Mouse (Mus musculus): Measurements from ENCODE around the gene H1f0. TPM values are rescaled to one million over a fixed set of nuclear protein-coding genes. Genes with fewer than 3 reads are reported as not detected.

H1f0 gene
- polyA plus RNA-seq, 1 experiment from 2014 or later, result 315 TPM

- Histone ChIP-seq H3K9me3 (replicated peaks; ENCODE audit: control insufficient read depth, low read length) (no peaks in the 10 kb centered on the region), H3K4me2 (ENCODE audit: low read depth, low read length) (no peak overlapping the region), H3K36me3 (ENCODE audit: control insufficient read depth, insufficient read depth) (peaks cover 3% of the 10 kb centered on the region; the same call in 1 of the 2 replicates), H3K4me1 (ENCODE audit: control insufficient read depth, insufficient read depth, low read length) (no peaks in the 10 kb centered on the region), H3K27ac (ENCODE audit: low read length) (no peak overlapping the region), H3K27me3 (ENCODE audit: control insufficient read depth, insufficient read depth, low read length) (no peaks in the 10 kb centered on the region), H3K4me3 (ENCODE audit: low read length) (no peak overlapping the region), H3K9ac (ENCODE audit: low read length) (no peak overlapping the region)
- no peak for ATAC-seq (replicated peaks; ENCODE audit: extremely low read depth, insufficient read depth, low FRiP score)
- 53% methylated on average over 10 of the region's 10 CpGs for WGBS
Observed at GRCm38 (mm10) chr15:79011550-79011949, 16.7 kb upstream of the H1f0 start.

- no peak overlapping the region for H3K4me3 ChIP-seq (ENCODE audit: low read length)
- no peaks in the 10 kb centered on the region for H3K27me3 ChIP-seq (ENCODE audit: control insufficient read depth, insufficient read depth, low read length)
- H3K4me1 ChIP-seq (ENCODE audit: control insufficient read depth, insufficient read depth, low read length), result no peaks in the 10 kb centered on the region
- no peaks in the 10 kb centered on the region for H3K9me3 ChIP-seq (replicated peaks; ENCODE audit: control insufficient read depth, low read length)
- ATAC-seq (replicated peaks; ENCODE audit: extremely low read depth, insufficient read depth, low FRiP score), result no peak
- 59% methylated on average over 7 of the region's 7 CpGs for WGBS
- no peak overlapping the region for H3K27ac ChIP-seq (ENCODE audit: low read length)
- no peaks in the 10 kb centered on the region for H3K36me3 ChIP-seq (ENCODE audit: control insufficient read depth, insufficient read depth)
- no peak overlapping the region for H3K9ac ChIP-seq (ENCODE audit: low read length)
- no peak overlapping the region for H3K4me2 ChIP-seq (ENCODE audit: low read depth, low read length)
Observed at GRCm38 (mm10) chr15:79013382-79013781, 14.9 kb upstream of the H1f0 start.

GRCm38 (mm10) chr15:79018191-79018590, 10.1 kb upstream of the H1f0 start:
- H3K4me3 ChIP-seq (ENCODE audit: low read length), result no peak overlapping the region
- no peaks in the 10 kb centered on the region for H3K36me3 ChIP-seq (ENCODE audit: control insufficient read depth, insufficient read depth)
- peaks cover 4% of the 10 kb centered on the region; the same call in 1 of the 2 replicates for H3K4me1 ChIP-seq (ENCODE audit: control insufficient read depth, insufficient read depth, low read length)
- H3K27ac ChIP-seq (ENCODE audit: low read length), result no peak overlapping the region
- H3K9ac ChIP-seq (ENCODE audit: low read length), result no peak overlapping the region
- no peaks in the 10 kb centered on the region for H3K27me3 ChIP-seq (ENCODE audit: control insufficient read depth, insufficient read depth, low read length)
- no peaks in the 10 kb centered on the region for H3K9me3 ChIP-seq (replicated peaks; ENCODE audit: control insufficient read depth, low read length)
- 34% methylated on average over 4 of the region's 4 CpGs for WGBS
- no peak for ATAC-seq (replicated peaks; ENCODE audit: extremely low read depth, insufficient read depth, low FRiP score)
- no peak overlapping the region for H3K4me2 ChIP-seq (ENCODE audit: low read depth, low read length)

- Histone ChIP-seq H3K9me3 (replicated peaks; ENCODE audit: control insufficient read depth, low read length) (no peaks in the 10 kb centered on the region), H3K27ac (ENCODE audit: low read length) (no peak overlapping the region), H3K27me3 (ENCODE audit: control insufficient read depth, insufficient read depth, low read length) (0 out of 2 replicates have a peak, but pooled peaks cover 2% of the 10 kb centered on the region), H3K4me3 (ENCODE audit: low read length) (no peak overlapping the region), H3K4me2 (ENCODE audit: low read depth, low read length) (no peak overlapping the region), H3K4me1 (ENCODE audit: control insufficient read depth, insufficient read depth, low read length) (peaks cover 4% of the 10 kb centered on the region; the same call in 1 of the 2 replicates), H3K9ac (ENCODE audit: low read length) (no peak overlapping the region), H3K36me3 (ENCODE audit: control insufficient read depth, insufficient read depth) (no peaks in the 10 kb centered on the region)
- WGBS, result 62% methylated on average over 3 of the region's 3 CpGs
- no peak for ATAC-seq (replicated peaks; ENCODE audit: extremely low read depth, insufficient read depth, low FRiP score)
Observed at GRCm38 (mm10) chr15:79018886-79019285, 9.4 kb upstream of the H1f0 start.

GRCm38 (mm10) chr15:79022671-79023230, 5.5 kb upstream of the H1f0 start:
- Histone ChIP-seq H3K4me1 (ENCODE audit: control insufficient read depth, insufficient read depth, low read length) (peaks cover 13% of the 10 kb centered on the region), H3K27me3 (ENCODE audit: control insufficient read depth, insufficient read depth, low read length) (0 out of 2 replicates have a peak, but pooled peaks cover 2% of the 10 kb centered on the region), H3K4me2 (ENCODE audit: low read depth, low read length) (no peak overlapping the region), H3K36me3 (ENCODE audit: control insufficient read depth, insufficient read depth) (no peaks in the 10 kb centered on the region), H3K9me3 (replicated peaks; ENCODE audit: control insufficient read depth, low read length) (no peaks in the 10 kb centered on the region), H3K9ac (ENCODE audit: low read length) (no peak overlapping the region), H3K27ac (ENCODE audit: low read length) (no peak overlapping the region), H3K4me3 (ENCODE audit: low read length) (no peak overlapping the region)
- ATAC-seq (replicated peaks; ENCODE audit: extremely low read depth, insufficient read depth, low FRiP score), result 0 out of 2 replicates have a peak, but pooled peaks have one; percentile 26
- 46% methylated on average over 10 of the region's 10 CpGs for WGBS

GRCm38 (mm10) chr15:79023366-79023765, 4.9 kb upstream of the H1f0 start:
- Histone ChIP-seq H3K4me3 (ENCODE audit: low read length) (no peak overlapping the region), H3K36me3 (ENCODE audit: control insufficient read depth, insufficient read depth) (no peaks in the 10 kb centered on the region), H3K4me1 (ENCODE audit: control insufficient read depth, insufficient read depth, low read length) (peaks cover 13% of the 10 kb centered on the region), H3K9ac (ENCODE audit: low read length) (no peak overlapping the region), H3K27me3 (ENCODE audit: control insufficient read depth, insufficient read depth, low read length) (0 out of 2 replicates have a peak, but pooled peaks cover 2% of the 10 kb centered on the region), H3K9me3 (replicated peaks; ENCODE audit: control insufficient read depth, low read length) (no peaks in the 10 kb centered on the region), H3K27ac (ENCODE audit: low read length) (no peak overlapping the region), H3K4me2 (ENCODE audit: low read depth, low read length) (no peak overlapping the region)
- 33% methylated on average over 1 of the region's 1 CpGs for WGBS
- no peak for ATAC-seq (replicated peaks; ENCODE audit: extremely low read depth, insufficient read depth, low FRiP score)

- peak overlapping the region; percentile 28 for H3K4me3 ChIP-seq (ENCODE audit: low read length)
- H3K27me3 ChIP-seq (ENCODE audit: control insufficient read depth, insufficient read depth, low read length), result 0 out of 2 replicates have a peak, but pooled peaks cover 2% of the 10 kb centered on the region
- peaks cover 17% of the 10 kb centered on the region for H3K4me1 ChIP-seq (ENCODE audit: control insufficient read depth, insufficient read depth, low read length)
- peak overlapping the region; percentile 57 for H3K9ac ChIP-seq (ENCODE audit: low read length)
- 19% methylated on average over 17 of the region's 18 CpGs for WGBS
- H3K9me3 ChIP-seq (replicated peaks; ENCODE audit: control insufficient read depth, low read length), result no peaks in the 10 kb centered on the region
- no peak overlapping the region for H3K27ac ChIP-seq (ENCODE audit: low read length)
- H3K4me2 ChIP-seq (ENCODE audit: low read depth, low read length), result peak overlapping the region; percentile 60
- no peaks in the 10 kb centered on the region for H3K36me3 ChIP-seq (ENCODE audit: control insufficient read depth, insufficient read depth)
- no peak for ATAC-seq (replicated peaks; ENCODE audit: extremely low read depth, insufficient read depth, low FRiP score)
Observed at GRCm38 (mm10) chr15:79025687-79026308, 2.5 kb upstream of the H1f0 start.

- peak overlapping the region; percentile 88 for H3K4me2 ChIP-seq (ENCODE audit: low read depth, low read length)
- peak overlapping the region; percentile 100; the same call in 1 of the 2 replicates for H3K9ac ChIP-seq (ENCODE audit: low read length)
- peak overlapping the region; percentile 83 for H3K4me3 ChIP-seq (ENCODE audit: low read length)
- no peaks in the 10 kb centered on the region for H3K9me3 ChIP-seq (replicated peaks; ENCODE audit: control insufficient read depth, low read length)
- H3K27me3 ChIP-seq (ENCODE audit: control insufficient read depth, insufficient read depth, low read length), result 0 out of 2 replicates have a peak, but pooled peaks cover 2% of the 10 kb centered on the region
- H3K27ac ChIP-seq (ENCODE audit: low read length), result no peak overlapping the region
- no peak for ATAC-seq (replicated peaks; ENCODE audit: extremely low read depth, insufficient read depth, low FRiP score)
- no peaks in the 10 kb centered on the region for H3K36me3 ChIP-seq (ENCODE audit: control insufficient read depth, insufficient read depth)
- H3K4me1 ChIP-seq (ENCODE audit: control insufficient read depth, insufficient read depth, low read length), result peaks cover 25% of the 10 kb centered on the region
- 56% methylated on average over 14 of the region's 14 CpGs for WGBS
Observed at GRCm38 (mm10) chr15:79026511-79027290, 1.5 kb upstream of the H1f0 start.

Data from heart, embryonic 16.5 days (tissue).